Mouse (Mus musculus) thymus, adult 18-20 months (tissue): Measurements from ENCODE around the gene Pgpep1.

Experiments used
- DNase-seq, 2 experiments: peaks; one replicate each; pipeline ENCODE4 v3.0.0; 2022; ENCODE audit warnings: mixed read lengths in 2 of 2

The Pgpep1 gene

GRCm38 (mm10) chr8:70630532-70631381 lies 29.4 kb downstream of the Pgpep1 start:
- DNase-seq = no peak

- peak; percentile 85 to 90 for DNase-seq
These were observed 30.3 kb downstream of the Pgpep1 start for GRCm38 (mm10) chr8:70629574-70630531.

GRCm38 (mm10) chr8:70628986-70629490 lies 31.1 kb downstream of the Pgpep1 start:
- no peak for DNase-seq

- no peak for DNase-seq
These were observed 33.1 kb downstream of the Pgpep1 start for GRCm38 (mm10) chr8:70627041-70627440.

- no peak for DNase-seq
These were observed 35.1 kb downstream of the Pgpep1 start for GRCm38 (mm10) chr8:70625104-70625503.

- DNase-seq = no peak
These were observed 38.0 kb downstream of the Pgpep1 start for GRCm38 (mm10) chr8:70622220-70622619.

GRCm38 (mm10) chr8:70618888-70619334 lies 41.3 kb downstream of the Pgpep1 start:
- DNase-seq = no peak

- DNase-seq = no peak
These were observed 42.2 kb downstream of the Pgpep1 start for GRCm38 (mm10) chr8:70617985-70618384.

- no peak for DNase-seq
These were observed 43.5 kb downstream of the Pgpep1 start for GRCm38 (mm10) chr8:70616645-70617044.

GRCm38 (mm10) chr8:70615894-70616293 lies 44.3 kb downstream of the Pgpep1 start, which contains the start of gene Lrrc25:
Gene Lrrc25 (plus strand): TSS chr8:70616155.
- DNase-seq = no peak

- no peak for DNase-seq
These were observed 44.9 kb downstream of the Pgpep1 start for GRCm38 (mm10) chr8:70615281-70615680.

- DNase-seq = no peak
These were observed 45.7 kb downstream of the Pgpep1 start for GRCm38 (mm10) chr8:70614469-70614868.

GRCm38 (mm10) chr8:70613763-70614162 lies 46.4 kb downstream of the Pgpep1 start:
- no peak for DNase-seq

- DNase-seq = peak; percentile 73 to 84
These were observed 48.3 kb downstream of the Pgpep1 start for GRCm38 (mm10) chr8:70611849-70612248.

GRCm38 (mm10) chr8:70610796-70611771 lies 49.1 kb downstream of the Pgpep1 start:
- DNase-seq = peak; percentile 73 to 77

GRCm38 (mm10) chr8:70609849-70610795 lies 50.1 kb downstream of the Pgpep1 start:
- peak; percentile 80 to 89 for DNase-seq

GRCm38 (mm10) chr8:70609368-70609848 lies 50.8 kb downstream of the Pgpep1 start:
- DNase-seq = peak; percentile 83 to 86

- no peak for DNase-seq
These were observed 51.3 kb downstream of the Pgpep1 start, which contains the start of gene Ssbp4 for GRCm38 (mm10) chr8:70608749-70609367. Gene Ssbp4 (minus strand): TSS chr8:70608872.

- DNase-seq = peak in 1 of 2 experiments; percentile 57
These were observed 52.1 kb downstream of the Pgpep1 start for GRCm38 (mm10) chr8:70607898-70608748.
